9 mouse cellular contexts compared by ENCODE assay signal in genomic region chr8:104395703-104396357, GRCm38 (mm10). TPM values are rescaled to one million over a fixed set of nuclear protein-coding genes. Genes with fewer than 3 reads are reported as not detected.
DNase-seq lines count a peak whose midpoint lies in the region; ATAC-seq lines count a peak whose summit lies in the region.
"Had no signal": no experiment of that assay in that cellular context is flagged by ENCODE, and none has a peak within 500 bp of the region (broad histone marks: within the 10 kb centered on the region; RNA-seq: fewer than 3 reads in every experiment).

Gene Cmtm4, minus strand, starts transcription at chr8:104395807.

- peak; percentile 75 for ATAC-seq in frontal cortex, adult (ENCODE audit: low TSS enrichment)

- H3K36me3 ChIP-seq in forebrain, embryonic 10.5 days (replicated peaks): 0 out of 2 replicates have a peak, but pooled peaks cover 4% of the 10 kb centered on the region
- H3K36me3 ChIP-seq: G1E had no signal

- no peak for DNase-seq in frontal cortex, postnatal 14 days (ENCODE audit: low spot score in 2 of 2)
- DNase-seq in adrenal gland, postnatal 25 days: peak; percentile 85
- DNase-seq in forebrain, embryonic 10.5 days (ENCODE audit: extremely low spot score, low spot score): peak; percentile 66
- DNase-seq in heart, postnatal 36 days: peak; percentile 71 to 79
- DNase-seq in layer of hippocampus, postnatal 10 days (ENCODE audit: low spot score in 2 of 2): peak in 1 of 2 experiments; percentile 43
- DNase-seq in lung, postnatal 14 days: peak; percentile 71
- DNase-seq in right cerebral cortex, postnatal 4 days: peak; percentile 67

- H3K9me3 ChIP-seq in forebrain, embryonic 10.5 days: peaks cover 4% of the 10 kb centered on the region; the same call in 1 of the 2 replicates

- 3% methylated on average over 36 of the region's 54 CpGs for WGBS in forebrain, embryonic 10.5 days

- H3K4me1 ChIP-seq in forebrain, embryonic 10.5 days: peaks cover 28% of the 10 kb centered on the region

- intact Hi-C loops in heart, postnatal 36 days (cut with DNase I): loop anchor here (2.0 kb wide), 2 partner anchors 39 to 51 kb away; no protein-coding TSS in a partner anchor

- H3K27ac ChIP-seq in forebrain, embryonic 10.5 days: peak within 1 kb of the TSS; percentile 92

- H3K4me3 ChIP-seq in forebrain, embryonic 10.5 days: peak within 1 kb of the TSS; percentile 87

- H3K27me3 ChIP-seq in forebrain, embryonic 10.5 days (ENCODE audit: poor library complexity, severe bottlenecking): no peaks in the 10 kb centered on the region

RNA-seq across cellular contexts. Expression of gene Cmtm4, which starts in this region (rescaled TPM):
- total RNA-seq in adrenal gland, postnatal 25 days (2021): 44.4 and 46.0 TPM in 2 replicates
- 2.2 and 2.5 TPM in 2 replicates for polyA plus RNA-seq in forebrain, embryonic 10.5 days (2016; fragmentation: Nextera tagmentation; extraction: Ambion mirVana)
- total RNA-seq in heart, postnatal 36 days (2021): 10 to 100 TPM; 11.0 to 12.0 TPM
- total RNA-seq in layer of hippocampus, postnatal 10 days (2021): 10 to 100 TPM; 56.2 to 60.2 TPM
- polyA plus RNA-seq: G1E had no signal

Comparison
In these comparisons a context has a peak if more than half of its experiments do, and no peak if none do; other contexts are left out.
1. DNase-seq: peak in adrenal gland, postnatal 25 days (single experiment), forebrain, embryonic 10.5 days (single experiment), heart, postnatal 36 days (2 of 2), lung, postnatal 14 days (single experiment) and right cerebral cortex, postnatal 4 days (single experiment); none in frontal cortex, postnatal 14 days (0 of 2).